Mouse (Mus musculus): ENCODE data around the gene Lce1d. TPM values are rescaled to one million over a fixed set of nuclear protein-coding genes. Genes with fewer than 3 reads are reported as not detected.

The Lce1d gene
- not detected for total RNA-seq (2023)

GRCm38 (mm10) chr3:92687110-92687509 is at the start of gene Lce1d:
Lce1d (minus strand) TSS chr3:92687210.

GRCm38 (mm10) chr3:92720250-92720649 is 33.2 kb upstream of the Lce1d start, which contains the start of gene Lce1f:
Lce1f (minus strand) TSS chr3:92720350.

DNA sequence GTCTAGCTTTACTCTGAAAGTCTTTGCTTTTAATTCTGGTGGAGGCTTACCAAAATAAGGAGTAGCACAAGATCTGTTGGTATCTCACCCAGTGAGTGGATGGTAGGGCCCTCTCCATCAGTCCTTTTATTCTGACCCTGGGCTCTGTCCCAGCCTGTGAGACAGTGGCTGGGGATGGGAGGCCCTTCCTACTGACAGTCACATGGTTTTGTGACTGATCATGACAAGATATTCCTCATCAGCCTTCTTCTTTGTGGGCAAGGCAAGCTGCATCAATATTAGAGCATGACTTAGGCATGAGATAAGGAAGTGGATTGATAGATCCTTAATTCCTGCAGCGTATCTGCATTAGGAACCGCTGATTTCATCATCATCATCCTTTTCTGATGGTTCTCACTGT is 22.0 kb upstream of the Lce1d start, which contains the start of gene Lce1e:
TSS of gene Lce1e (minus strand) at position 101 of the 400 bp plus-strand sequence.

GRCm38 (mm10) chr3:92678947-92679346 is 8.1 kb downstream of the Lce1d start, which contains the start of gene Lce1c:
Lce1c (plus strand) TSS chr3:92679247.

DNA sequence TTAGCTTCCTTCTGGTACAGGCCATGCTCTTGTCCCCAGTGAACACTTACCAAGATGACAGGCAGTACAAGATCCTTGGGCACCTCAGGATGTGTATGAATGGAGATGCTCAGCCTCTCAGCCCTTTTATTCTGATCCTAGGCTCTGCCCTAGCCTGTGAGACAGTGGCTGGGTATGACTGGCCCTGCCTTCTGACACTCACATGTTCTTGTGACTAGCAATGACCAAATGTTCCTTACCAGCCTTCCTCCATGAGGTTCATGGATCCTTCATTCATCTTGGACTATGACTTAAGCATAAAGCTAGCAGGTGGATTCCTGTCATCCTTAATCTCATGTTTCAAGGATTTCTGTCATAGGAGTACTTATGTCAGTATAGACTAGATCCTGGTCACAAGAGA is 16.8 kb downstream of the Lce1d start, which contains the start of gene Lce1a2:
TSS of gene Lce1a2 (minus strand) at position 101 of the 400 bp plus-strand sequence.

DNA sequence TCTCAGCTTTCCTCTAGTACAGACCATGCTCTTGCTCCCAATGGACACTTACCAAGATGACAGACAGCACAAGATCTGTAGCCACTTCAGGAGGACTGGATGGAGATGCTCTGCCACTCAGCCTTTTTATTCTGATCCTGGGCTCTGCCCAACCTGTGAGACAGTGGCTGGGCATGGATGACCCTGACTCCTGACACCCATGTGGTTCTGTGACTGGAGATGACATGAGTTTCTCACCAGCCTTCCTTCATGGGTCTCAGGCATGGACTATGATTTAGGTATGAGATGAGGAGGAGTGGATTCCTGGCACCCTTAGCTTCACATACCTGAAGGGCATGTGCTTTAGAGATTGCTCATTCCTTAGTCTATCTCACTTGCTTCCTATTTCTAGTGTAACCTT is 30.2 kb downstream of the Lce1d start, which contains the start of gene Lce1b:
TSS of gene Lce1b (minus strand) at position 101 of the 400 bp plus-strand sequence.

DNA sequence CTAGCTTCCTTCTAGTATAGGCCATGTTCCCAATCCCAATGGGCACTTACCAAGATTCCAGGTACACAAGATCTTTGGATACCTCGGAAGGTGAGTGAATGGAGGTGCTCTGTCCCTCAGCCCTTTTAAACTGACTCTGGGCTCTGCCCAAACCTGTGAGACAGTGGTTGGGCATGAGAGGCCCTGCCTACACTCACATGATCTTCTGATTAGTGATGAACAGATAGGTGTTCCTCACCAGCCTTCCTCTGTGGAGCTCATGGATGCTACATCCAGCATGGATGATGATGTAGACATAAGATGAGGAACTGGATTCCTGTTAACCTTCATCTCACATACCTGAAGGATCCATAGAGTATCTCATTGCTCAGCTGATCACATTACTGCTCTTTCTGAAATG is 38.8 kb downstream of the Lce1d start, which contains the start of gene Lce1a1:
TSS of gene Lce1a1 (minus strand) at position 101 of the 400 bp plus-strand sequence.

Other genes with a start within 250 kb of the Lce1d start
- gene Sprr1b, start 248.4 kb downstream of the Lce1d start, total RNA-seq (2023) = not detected
- gene Sprr3, start 228.5 kb downstream of the Lce1d start, total RNA-seq (2023) = not detected
- gene Sprr1a, start 201.3 kb downstream of the Lce1d start, total RNA-seq (2023) = not detected
- not detected for gene Sprr4, start 186.7 kb downstream of the Lce1d start, total RNA-seq (2023)
- not detected for gene 2310046K23Rik, start 152.7 kb downstream of the Lce1d start, total RNA-seq (2023)
- not detected for gene Ivl, start 113.5 kb downstream of the Lce1d start, total RNA-seq (2023)
- gene Smcp, start 98.2 kb downstream of the Lce1d start, total RNA-seq (2023) = not detected
- not detected for gene 2210017I01Rik, start 79.7 kb downstream of the Lce1d start, total RNA-seq (2023)
- not detected for gene Lce6a, start 65.5 kb downstream of the Lce1d start, total RNA-seq (2023)
- not detected for gene Lce1a1, start 38.9 kb downstream of the Lce1d start, total RNA-seq (2023)
- not detected for gene Lce1b, start 30.3 kb downstream of the Lce1d start, total RNA-seq (2023)
- gene Lce1a2, start 16.9 kb downstream of the Lce1d start, total RNA-seq (2023) = not detected
- gene Lce1c, start 8.0 kb downstream of the Lce1d start, total RNA-seq (2023) = not detected
- not detected for gene Lce1e, start 21.9 kb upstream of the Lce1d start, total RNA-seq (2023)
- not detected for gene Lce1f, start 33.1 kb upstream of the Lce1d start, total RNA-seq (2023)
- gene Gm38119, start 51.9 kb upstream of the Lce1d start, total RNA-seq (2023) = not detected
- gene Lce1g, start 65.1 kb upstream of the Lce1d start, total RNA-seq (2023) = not detected
- gene Lce1h, start 77.9 kb upstream of the Lce1d start, total RNA-seq (2023) = not detected
- gene Lce1i, start 91.7 kb upstream of the Lce1d start, total RNA-seq (2023) = not detected
- not detected for gene Lce1j, start 103.3 kb upstream of the Lce1d start, total RNA-seq (2023)
- gene Lce1k, start 120.7 kb upstream of the Lce1d start, total RNA-seq (2023) = not detected
- not detected for gene Kprp, start 140.0 kb upstream of the Lce1d start, total RNA-seq (2023)
- not detected for gene Lce1l, start 164.1 kb upstream of the Lce1d start, total RNA-seq (2023)
- gene 2310050C09Rik, start 183.0 kb upstream of the Lce1d start, total RNA-seq (2023) = not detected
- gene Lce3a, start 239.0 kb upstream of the Lce1d start, total RNA-seq (2023) = not detected
- gene Lce3b, start 245.8 kb upstream of the Lce1d start, total RNA-seq (2023) = not detected

Measured in monocyte, adult 59 days (primary cell).